Mouse (Mus musculus): Measurements from ENCODE around the gene Mgme1. TPM values are rescaled to one million over a fixed set of nuclear protein-coding genes. Genes with fewer than 3 reads are reported as not detected.

The Mgme1 gene
- 1 to 10 TPM; 8.1 to 8.2 TPM for polyA plus RNA-seq (2017; shearing (Covaris generic))

GRCm38 (mm10) chr2:144270507-144271420 is at the start of gene Mgme1, which contains the start of gene Snx5:
Gene Mgme1, plus strand, starts transcription at chr2:144270663.
Gene Snx5, minus strand, starts transcription at chr2:144270906.

Other genes with a start within 250 kb of the Mgme1 start
- gene Banf2, start 237.6 kb upstream of the Mgme1 start, polyA plus RNA-seq (2017; shearing (Covaris generic)): under 1 TPM in 1 of 2 experiments, not detected in 1; 0.29 TPM
- 100 to 1,000 TPM; 154 to 171 TPM for gene Snx5, start 243 bp downstream of the Mgme1 start, polyA plus RNA-seq (2017; shearing (Covaris generic))
- gene Ovol2, start 61.5 kb downstream of the Mgme1 start, polyA plus RNA-seq (2017; shearing (Covaris generic)): under 1 TPM in 1 of 2 experiments, not detected in 1; 0.66 TPM
- 10 to 100 TPM; 31.6 to 40.8 TPM for gene Kat14, start 98.3 kb downstream of the Mgme1 start, polyA plus RNA-seq (2017; shearing (Covaris generic))
- gene Pet117, start 98.3 kb downstream of the Mgme1 start, polyA plus RNA-seq (2017; shearing (Covaris generic)): 1 to 10 TPM; 5.4 to 7.8 TPM

Data from inflammation-experienced regulatory T-cells (primary cell).